ENCODE assay signal across 18 mouse cellular contexts in the genomic region with DNA sequence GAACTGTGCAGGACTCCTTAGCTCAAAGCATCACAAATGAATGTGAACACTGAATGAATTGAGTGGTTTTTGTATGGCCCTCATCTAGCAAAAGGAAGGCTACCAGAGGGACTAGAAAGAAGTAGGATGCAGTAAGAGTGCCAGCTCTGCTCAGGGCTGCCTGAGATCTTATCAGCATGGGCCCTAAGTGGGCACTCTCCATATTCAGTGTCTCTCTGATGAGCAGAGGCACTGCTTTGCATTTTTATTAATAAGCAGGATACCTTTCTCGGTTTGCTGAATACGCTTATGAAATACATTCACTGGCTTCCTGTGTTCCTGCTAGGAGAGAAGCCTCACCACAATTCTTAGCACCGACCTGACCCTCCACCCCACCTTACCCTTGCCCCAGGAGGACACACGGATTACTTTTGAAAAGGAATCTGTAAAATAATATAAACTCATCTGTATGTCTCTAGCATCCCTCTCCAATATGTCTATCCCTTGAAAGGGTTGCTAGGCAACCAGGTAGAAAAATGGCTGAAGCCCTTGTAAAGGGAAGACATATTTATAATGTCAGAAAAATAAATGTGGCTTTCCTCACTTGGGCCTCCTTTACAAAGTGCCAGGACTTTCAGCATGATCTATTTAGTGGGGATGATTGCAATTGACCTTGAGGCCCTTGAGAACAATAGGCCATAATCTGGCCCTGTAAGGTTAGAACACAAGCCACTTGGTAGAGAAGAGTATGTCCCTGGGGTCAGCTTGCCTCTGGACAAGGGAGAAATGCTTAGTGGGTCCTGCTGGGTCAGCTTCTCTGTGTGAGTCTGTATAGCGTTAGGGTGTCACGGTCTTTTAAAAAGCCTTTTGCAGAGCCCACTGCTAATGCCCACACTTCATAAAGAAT.
A peak's percentile ranks its signal among the peaks of the same experiment; 100 is the strongest.
DNase-seq lines count a peak whose midpoint lies in the region; ATAC-seq lines count a peak whose summit lies in the region.
"Had no signal": no experiment of that assay in that cellular context is flagged by ENCODE, and none has a peak within 500 bp of the region (broad histone marks: within the 10 kb centered on the region; RNA-seq: fewer than 3 reads in every experiment).

No protein-coding gene starts in this region.

- H3K27me3 ChIP-seq in neural tube, embryonic 11.5 days (ENCODE audit: control insufficient read depth, insufficient read depth, low read length): no peaks in the 10 kb centered on the region
- H3K27me3 ChIP-seq in hindbrain, embryonic 12.5 days: no peaks in the 10 kb centered on the region; the same call in 1 of the 2 replicates
- H3K27me3 ChIP-seq in midbrain, embryonic 12.5 days: no peaks in the 10 kb centered on the region
- H3K27me3 ChIP-seq in neural tube, embryonic 15.5 days (replicated peaks): no peaks in the 10 kb centered on the region
- H3K27me3 ChIP-seq in kidney, embryonic 15.5 days: no peaks in the 10 kb centered on the region
- H3K27me3 ChIP-seq: CH12.LX; embryonic facial prominence, embryonic 13.5 days; liver, embryonic 12.5 days had no signal

- H3K9me3 ChIP-seq in neural tube, embryonic 11.5 days (ENCODE audit: control insufficient read depth, low read length): no peaks in the 10 kb centered on the region
- H3K9me3 ChIP-seq in hindbrain, embryonic 12.5 days (replicated peaks): no peaks in the 10 kb centered on the region
- H3K9me3 ChIP-seq in midbrain, embryonic 12.5 days: 0 out of 2 replicates have a peak, but pooled peaks cover 3% of the 10 kb centered on the region
- H3K9me3 ChIP-seq in neural tube, embryonic 15.5 days (replicated peaks): no peaks in the 10 kb centered on the region
- no peaks in the 10 kb centered on the region for H3K9me3 ChIP-seq in kidney, embryonic 15.5 days (replicated peaks)
- H3K9me3 ChIP-seq: embryonic facial prominence, embryonic 13.5 days; heart, embryonic 10.5 days; limb, embryonic 10.5 days; liver, embryonic 12.5 days had no signal

- peak overlapping the region; percentile 5 for H3K27ac ChIP-seq in neural tube, embryonic 11.5 days (ENCODE audit: low read depth, low read length)
- H3K27ac ChIP-seq in hindbrain, embryonic 12.5 days: peak overlapping the region; percentile 76
- peak overlapping the region; percentile 68 for H3K27ac ChIP-seq in midbrain, embryonic 12.5 days (replicated peaks)
- peak overlapping the region; percentile 79 for H3K27ac ChIP-seq in neural tube, embryonic 15.5 days (replicated peaks)
- H3K27ac ChIP-seq in kidney, embryonic 15.5 days: no peak overlapping the region
- H3K27ac ChIP-seq: embryonic facial prominence, embryonic 13.5 days; heart, embryonic 10.5 days; limb, embryonic 10.5 days; liver, embryonic 12.5 days had no signal

- no peak overlapping the region for H3K4me3 ChIP-seq in neural tube, embryonic 11.5 days (ENCODE audit: low read depth, low read length)
- H3K4me3 ChIP-seq in hindbrain, embryonic 12.5 days: no peak overlapping the region
- H3K4me3 ChIP-seq in midbrain, embryonic 12.5 days: no peak overlapping the region
- no peak overlapping the region for H3K4me3 ChIP-seq in neural tube, embryonic 15.5 days (replicated peaks)
- no peak overlapping the region for H3K4me3 ChIP-seq in kidney, embryonic 15.5 days (replicated peaks)
- H3K4me3 ChIP-seq: embryonic facial prominence, embryonic 13.5 days; heart, embryonic 10.5 days; limb, embryonic 10.5 days; liver, embryonic 12.5 days had no signal

- no peak overlapping the region for H3K9ac ChIP-seq in neural tube, embryonic 11.5 days (ENCODE audit: low read length)
- H3K9ac ChIP-seq in hindbrain, embryonic 12.5 days: no peak overlapping the region
- H3K9ac ChIP-seq in midbrain, embryonic 12.5 days (replicated peaks): no peak overlapping the region
- no peak overlapping the region for H3K9ac ChIP-seq in neural tube, embryonic 15.5 days (replicated peaks)
- no peak overlapping the region for H3K9ac ChIP-seq in kidney, embryonic 15.5 days
- H3K9ac ChIP-seq: embryonic facial prominence, embryonic 13.5 days; liver, embryonic 12.5 days had no signal

- peak; percentile 35 for DNase-seq in neural tube, embryonic 11.5 days (ENCODE audit: low spot score)
- no peak for DNase-seq in neural tube, embryonic 10.5 days (ENCODE audit: extremely low spot score, low spot score)
- no peak for DNase-seq in kidney, postnatal 25 days
- no peak for DNase-seq in frontal cortex, postnatal 36 days (ENCODE audit: low spot score in 2 of 2)
- DNase-seq: adrenal gland, postnatal 10 days; gastrocnemius, postnatal 14 days; kidney, adult 11 months; thymus, postnatal 36 days had no signal

- 46% methylated on average over 6 of the region's 6 CpGs for WGBS in neural tube, embryonic 11.5 days
- WGBS in hindbrain, embryonic 12.5 days: 31% methylated on average over 6 of the region's 6 CpGs
- 24% methylated on average over 6 of the region's 6 CpGs for WGBS in midbrain, embryonic 12.5 days
- 12% methylated on average over 6 of the region's 6 CpGs for WGBS in neural tube, embryonic 15.5 days
- WGBS in kidney, embryonic 15.5 days: 71% methylated on average over 6 of the region's 6 CpGs

- peaks cover 8% of the 10 kb centered on the region; the same call in 1 of the 2 replicates for H3K4me1 ChIP-seq in neural tube, embryonic 11.5 days (ENCODE audit: control insufficient read depth, insufficient read depth, low read length)
- peaks cover 16% of the 10 kb centered on the region for H3K4me1 ChIP-seq in hindbrain, embryonic 12.5 days
- H3K4me1 ChIP-seq in midbrain, embryonic 12.5 days: peaks cover 18% of the 10 kb centered on the region
- peaks cover 21% of the 10 kb centered on the region for H3K4me1 ChIP-seq in neural tube, embryonic 15.5 days
- H3K4me1 ChIP-seq in kidney, embryonic 15.5 days: no peaks in the 10 kb centered on the region
- H3K4me1 ChIP-seq: embryonic facial prominence, embryonic 13.5 days; heart, embryonic 10.5 days; limb, embryonic 10.5 days; liver, embryonic 12.5 days had no signal

- H3K36me3 ChIP-seq in neural tube, embryonic 11.5 days (ENCODE audit: control insufficient read depth, insufficient read depth, low read length): no peaks in the 10 kb centered on the region
- no peaks in the 10 kb centered on the region for H3K36me3 ChIP-seq in hindbrain, embryonic 12.5 days
- H3K36me3 ChIP-seq in midbrain, embryonic 12.5 days: no peaks in the 10 kb centered on the region
- no peaks in the 10 kb centered on the region for H3K36me3 ChIP-seq in neural tube, embryonic 15.5 days
- H3K36me3 ChIP-seq in kidney, embryonic 15.5 days: no peaks in the 10 kb centered on the region
- H3K36me3 ChIP-seq: embryonic facial prominence, embryonic 13.5 days; heart, embryonic 10.5 days; limb, embryonic 10.5 days; liver, embryonic 12.5 days had no signal

- no peak overlapping the region for H3K4me2 ChIP-seq in neural tube, embryonic 11.5 days (ENCODE audit: low read depth)
- no peak overlapping the region for H3K4me2 ChIP-seq in hindbrain, embryonic 12.5 days (replicated peaks)
- H3K4me2 ChIP-seq in midbrain, embryonic 12.5 days (replicated peaks): no peak overlapping the region
- no peak overlapping the region for H3K4me2 ChIP-seq in neural tube, embryonic 15.5 days
- H3K4me2 ChIP-seq in kidney, embryonic 15.5 days: no peak overlapping the region
- H3K4me2 ChIP-seq: embryonic facial prominence, embryonic 13.5 days; liver, embryonic 12.5 days had no signal

- ATAC-seq in neural tube, embryonic 11.5 days (ENCODE audit: insufficient read depth, low FRiP score, low TSS enrichment): peak; percentile 13; the same call in 1 of the 2 replicates
- peak; percentile 70 for ATAC-seq in hindbrain, embryonic 12.5 days (ENCODE audit: low FRiP score)
- 0 out of 2 replicates have a peak, but pooled peaks have one; percentile 38 for ATAC-seq in midbrain, embryonic 12.5 days (ENCODE audit: low FRiP score, low read depth)
- ATAC-seq in neural tube, embryonic 15.5 days (ENCODE audit: low FRiP score): peak; percentile 75; the same call in 1 of the 2 replicates
- ATAC-seq in kidney, embryonic 15.5 days (replicated peaks; ENCODE audit: low FRiP score): no peak
- ATAC-seq: liver, embryonic 12.5 days; lung, postnatal 0 days had no signal
